Mouse (Mus musculus) kidney, adult 2 months (tissue): ENCODE measurements around the gene Naglu. TPM values are rescaled to one million over a fixed set of nuclear protein-coding genes. Genes with fewer than 3 reads are reported as not detected.
"Not testable (repeated sequence)": the region's sequence is repeated elsewhere in the genome, so short reads cannot be mapped to it uniquely, and the experiment has no call there.

Source experiments
- DNase-seq: peaks from one replicate; pipeline ENCODE4 v3.0.0; 2021
- H3K27ac ChIP-seq: fragments of 200-500 bp; 2 replicates; pipeline ENCODE4 v1.5.1; 2012; ENCODE audit warnings: low read depth, low read length, control low read depth, inconsistent platforms; ENCODE audit not compliant: insufficient read depth
- H3K27me3 ChIP-seq: fragments of 200-500 bp; replicated peaks from 2 replicates; pipeline ENCODE4 v1.6.1; 2012; ENCODE audit warnings: mild to moderate bottlenecking, moderate library complexity, low read length, inconsistent platforms; ENCODE audit not compliant: control insufficient read depth, insufficient read depth
- H3K36me3 ChIP-seq: fragments of 200-500 bp; 2 replicates; pipeline ENCODE4 v1.6.1; 2012; ENCODE audit warnings: mild to moderate bottlenecking, moderate library complexity, low read length, inconsistent platforms; ENCODE audit not compliant: control insufficient read depth, insufficient read depth
- H3K4me1 ChIP-seq: fragments of 200-500 bp; 2 replicates; pipeline ENCODE4 v1.6.1; 2011; ENCODE audit warnings: low read length; ENCODE audit not compliant: control insufficient read depth, insufficient read depth
- H3K4me3 ChIP-seq: fragments of 200-500 bp; 2 replicates; pipeline ENCODE4 v1.5.1; 2011; ENCODE audit warnings: mild to moderate bottlenecking, low read depth, low read length, control low read depth; ENCODE audit not compliant: insufficient read depth
- CTCF ChIP-seq: fragments of 200-500 bp; conservative IDR thresholded peaks from 2 replicates; pipeline ENCODE4 v1.5.1; 2011; ENCODE audit warnings: low read depth, mild to moderate bottlenecking, control low read depth, low read length, moderate library complexity, mixed read lengths; ENCODE audit not compliant: insufficient read depth, insufficient read length
- POLR2A ChIP-seq: fragments of 200-500 bp; IDR thresholded peaks from one replicate; pipeline ENCODE4 v1.6.1; 2011; ENCODE audit warnings: low read depth, low read length, control low read depth
- WGBS: fragments of 180-500 bp; shearing (Covaris S2); methylation state at CpG from one replicate; pipeline ENCODE4 v1.1.7; 2018; 5-methylcytosine and 5-hydroxymethylcytosine counted together
- polyA plus RNA-seq: library from polyadenylated mRNA; depleted of rRNA; stranded (reverse); fragments of >200 nt; gene quantifications from 2 replicates; pipeline ENCODE4 v1.2.3, GENCODE M21; 2012; rRNA removed

Naglu gene
- polyA plus RNA-seq, 1 experiment: 50.6 TPM

- DNase-seq: no peak
- Histone ChIP-seq H3K4me3 (peak overlapping the region; percentile 75), H3K4me1 (peaks cover 8% of the 10 kb centered on the region; the same call in 1 of the 2 replicates), H3K27me3 (no peaks in the 10 kb centered on the region), H3K27ac (peak overlapping the region; percentile 65), H3K36me3 (no peaks in the 10 kb centered on the region)
- 21% methylated on average over 19 of the region's 19 CpGs for WGBS
- TF ChIP-seq POLR2A: no peak
- TF ChIP-seq CTCF: no peak
These were observed 50.9 kb downstream of the Naglu start for GRCm38 (mm10) chr11:101120545-101121188.

GRCm38 (mm10) chr11:101124494-101124893 lies 54.7 kb downstream of the Naglu start:
- H3K27me3 ChIP-seq: not testable (repeated sequence)
- 95% methylated on average over 8 of the region's 8 CpGs for WGBS

GRCm38 (mm10) chr11:101125008-101125407 lies 55.2 kb downstream of the Naglu start:
- not testable (repeated sequence) for H3K27ac ChIP-seq, DNase-seq, H3K4me3 ChIP-seq, H3K36me3 ChIP-seq, H3K27me3 ChIP-seq, H3K4me1 ChIP-seq
- WGBS: 93% methylated on average over 9 of the region's 9 CpGs

More at GRCm38 (mm10) chr11:101124494-101124893, 54.7 kb downstream of the Naglu start:
- not testable (repeated sequence) for H3K36me3 ChIP-seq, DNase-seq, H3K4me1 ChIP-seq, H3K4me3 ChIP-seq, H3K27ac ChIP-seq

- Histone ChIP-seq H3K4me1 (no peaks in the 10 kb centered on the region), H3K27ac (no peak overlapping the region), H3K36me3 (no peaks in the 10 kb centered on the region), H3K4me3 (no peak overlapping the region), H3K27me3 (no peaks in the 10 kb centered on the region)
- DNase-seq: no peak
- 100% methylated on average over 1 of the region's 1 CpGs for WGBS
- no peak for TF ChIP-seq POLR2A
- TF ChIP-seq CTCF: peak; percentile 23; the same call in 1 of the 2 replicates
These were observed 57.3 kb downstream of the Naglu start for GRCm38 (mm10) chr11:101127075-101127474.

Other genes with a start within 250 kb of the Naglu start
- gene Stat5b, start 219.3 kb upstream of the Naglu start, polyA plus RNA-seq: 23.2 and 24.0 TPM in 2 replicates
- 15.8 and 16.6 TPM in 2 replicates for gene Stat5a, start 210.7 kb upstream of the Naglu start, polyA plus RNA-seq
- gene Stat3, start 130.5 kb upstream of the Naglu start, polyA plus RNA-seq: 55.5 and 57.2 TPM in 2 replicates
- 32.1 and 35.0 TPM in 2 replicates for gene Cavin1, start 99.1 kb upstream of the Naglu start, polyA plus RNA-seq
- 48.4 and 54.0 TPM in 2 replicates for gene Atp6v0a1, start 60.6 kb upstream of the Naglu start, polyA plus RNA-seq
- gene Hsd17b1, start 8.4 kb downstream of the Naglu start, polyA plus RNA-seq: 0.44 and 0.83 TPM in 2 replicates
- gene Coasy, start 12.6 kb downstream of the Naglu start, polyA plus RNA-seq: 154 and 200 TPM in 2 replicates
- gene Mlx, start 17.3 kb downstream of the Naglu start, polyA plus RNA-seq: 56.9 and 67.9 TPM in 2 replicates
- 1.2 and 1.9 TPM in 2 replicates for gene Psmc3ip, start 25.4 kb downstream of the Naglu start, polyA plus RNA-seq
- 60.0 and 65.2 TPM in 2 replicates for gene Retreg3, start 49.9 kb downstream of the Naglu start, polyA plus RNA-seq
- gene Tubg1, start 49.9 kb downstream of the Naglu start, polyA plus RNA-seq: 14.1 and 19.2 TPM in 2 replicates
- gene Tubg2, start 85.9 kb downstream of the Naglu start, polyA plus RNA-seq: 1.4 and 1.8 TPM in 2 replicates
- gene Cntnap1, start 100.5 kb downstream of the Naglu start, polyA plus RNA-seq: 3.4 and 3.6 TPM in 2 replicates
- gene Plekhh3, start 101.3 kb downstream of the Naglu start, polyA plus RNA-seq: 19.3 and 22.7 TPM in 2 replicates
- gene Ccr10, start 105.4 kb downstream of the Naglu start, polyA plus RNA-seq: 0.33 and 0.34 TPM in 2 replicates
- gene Ezh1, start 156.5 kb downstream of the Naglu start, polyA plus RNA-seq: 44.8 and 48.5 TPM in 2 replicates
- 75.9 and 86.6 TPM in 2 replicates for gene Ramp2, start 176.0 kb downstream of the Naglu start, polyA plus RNA-seq
- 112 and 116 TPM in 2 replicates for gene Vps25, start 183.7 kb downstream of the Naglu start, polyA plus RNA-seq
- gene Wnk4, start 190.6 kb downstream of the Naglu start, polyA plus RNA-seq: 134 and 160 TPM in 2 replicates
- 1.3 and 1.6 TPM in 2 replicates for gene Cntd1, start 209.0 kb downstream of the Naglu start, polyA plus RNA-seq
- 540 and 572 TPM in 2 replicates for gene Coa3, start 209.1 kb downstream of the Naglu start, polyA plus RNA-seq
- gene Becn1, start 232.3 kb downstream of the Naglu start, polyA plus RNA-seq: 61.9 and 89.5 TPM in 2 replicates
- gene Psme3, start 246.2 kb downstream of the Naglu start, polyA plus RNA-seq: 61.6 and 75.5 TPM in 2 replicates